Mouse (Mus musculus): Measurements from ENCODE around the gene Camk2b.

Gene Camk2b

GRCm38 (mm10) chr11:6050066-6050560 lies 16.0 kb downstream of the Camk2b start:
- no peak for DNase-seq (ENCODE audit: low read depth)

- no peak for DNase-seq (ENCODE audit: low read depth)
Observed at GRCm38 (mm10) chr11:6048208-6048607, 18.0 kb downstream of the Camk2b start.

- DNase-seq (ENCODE audit: low read depth) = no peak
Observed at GRCm38 (mm10) chr11:6038929-6039328, 27.2 kb downstream of the Camk2b start.

- no peak for DNase-seq (ENCODE audit: low read depth)
Observed at GRCm38 (mm10) chr11:6037686-6038085, 28.5 kb downstream of the Camk2b start.

GRCm38 (mm10) chr11:6037198-6037597 lies 29.0 kb downstream of the Camk2b start:
- no peak for DNase-seq (ENCODE audit: low read depth)

GRCm38 (mm10) chr11:6036477-6036876 lies 29.7 kb downstream of the Camk2b start:
- DNase-seq (ENCODE audit: low read depth) = no peak

GRCm38 (mm10) chr11:6035521-6035920 lies 30.6 kb downstream of the Camk2b start:
- DNase-seq (ENCODE audit: low read depth) = no peak

GRCm38 (mm10) chr11:6034740-6035139 lies 31.4 kb downstream of the Camk2b start:
- DNase-seq (ENCODE audit: low read depth) = no peak

GRCm38 (mm10) chr11:6033801-6034200 lies 32.4 kb downstream of the Camk2b start:
- DNase-seq (ENCODE audit: low read depth) = no peak

GRCm38 (mm10) chr11:6033147-6033546 lies 33.0 kb downstream of the Camk2b start:
- DNase-seq (ENCODE audit: low read depth) = peak; percentile 31

- DNase-seq (ENCODE audit: low read depth) = no peak
Observed at GRCm38 (mm10) chr11:6030650-6031049, 35.5 kb downstream of the Camk2b start.

GRCm38 (mm10) chr11:6029790-6030189 lies 36.4 kb downstream of the Camk2b start:
- DNase-seq (ENCODE audit: low read depth) = no peak

- no peak for DNase-seq (ENCODE audit: low read depth)
Observed at GRCm38 (mm10) chr11:6028911-6029310, 37.3 kb downstream of the Camk2b start.

- DNase-seq (ENCODE audit: low read depth) = no peak
Observed at GRCm38 (mm10) chr11:6026361-6026760, 39.8 kb downstream of the Camk2b start.

GRCm38 (mm10) chr11:6024923-6025652 lies 41.1 kb downstream of the Camk2b start:
- no peak for DNase-seq (ENCODE audit: low read depth)

- DNase-seq (ENCODE audit: low read depth) = no peak
Observed at GRCm38 (mm10) chr11:6020897-6021839, 45.0 kb downstream of the Camk2b start.

- no peak for DNase-seq (ENCODE audit: low read depth)
Observed at GRCm38 (mm10) chr11:6020360-6020759, 45.8 kb downstream of the Camk2b start.

- DNase-seq (ENCODE audit: low read depth) = no peak
Observed at GRCm38 (mm10) chr11:6018218-6019010, 47.7 kb downstream of the Camk2b start.

- DNase-seq (ENCODE audit: low read depth) = no peak
Observed at GRCm38 (mm10) chr11:6017484-6018140, 48.5 kb downstream of the Camk2b start.

GRCm38 (mm10) chr11:6016797-6017395 lies 49.3 kb downstream of the Camk2b start:
- no peak for DNase-seq (ENCODE audit: low read depth)

GRCm38 (mm10) chr11:6016368-6016767 lies 49.8 kb downstream of the Camk2b start:
- no peak for DNase-seq (ENCODE audit: low read depth)
